Mouse (Mus musculus): ENCODE measurements around the gene Vac14.
"Not testable (repeated sequence)": the region's sequence is repeated elsewhere in the genome, so short reads cannot be mapped to it uniquely, and the experiment has no call there.

Gene Vac14

GRCm38 (mm10) chr8:110648577-110648976 lies 30.2 kb downstream of the Vac14 start:
- DNase-seq (ENCODE audit: low read depth) = peak; percentile 69

- DNase-seq (ENCODE audit: low read depth) = no peak
These were observed 30.9 kb downstream of the Vac14 start for GRCm38 (mm10) chr8:110649286-110649685.

DNA sequence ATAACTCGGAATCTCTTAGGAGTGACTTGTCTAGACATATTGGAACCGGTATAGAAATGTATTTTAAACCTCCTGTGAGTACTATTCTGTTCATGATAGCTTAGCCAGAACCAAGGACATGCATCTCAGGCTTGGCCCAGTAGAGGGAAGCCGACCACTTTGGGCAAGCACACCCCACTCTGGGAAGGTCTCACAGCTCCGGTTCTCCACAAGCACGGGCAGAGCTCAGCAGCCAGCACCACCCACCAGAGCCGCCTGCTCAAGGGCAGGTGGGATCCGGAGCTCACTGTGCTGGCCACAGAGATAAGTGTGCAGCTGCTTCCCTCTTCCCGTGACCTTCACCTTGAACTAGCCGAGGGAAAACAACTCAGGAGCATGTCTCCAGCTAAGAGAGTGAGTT lies 32.5 kb downstream of the Vac14 start:
- DNase-seq (ENCODE audit: low read depth) = no peak

GRCm38 (mm10) chr8:110651847-110652246 lies 33.5 kb downstream of the Vac14 start:
- DNase-seq (ENCODE audit: low read depth) = no peak

GRCm38 (mm10) chr8:110654075-110655060 lies 36.0 kb downstream of the Vac14 start:
- DNase-seq (ENCODE audit: low read depth) = peak; percentile 54

GRCm38 (mm10) chr8:110655827-110656226 lies 37.4 kb downstream of the Vac14 start:
- no peak for DNase-seq (ENCODE audit: low read depth)

GRCm38 (mm10) chr8:110657661-110658060 lies 39.3 kb downstream of the Vac14 start:
- DNase-seq (ENCODE audit: low read depth) = no peak

- DNase-seq (ENCODE audit: low read depth) = no peak
These were observed 41.7 kb downstream of the Vac14 start for GRCm38 (mm10) chr8:110660121-110660520.

DNA sequence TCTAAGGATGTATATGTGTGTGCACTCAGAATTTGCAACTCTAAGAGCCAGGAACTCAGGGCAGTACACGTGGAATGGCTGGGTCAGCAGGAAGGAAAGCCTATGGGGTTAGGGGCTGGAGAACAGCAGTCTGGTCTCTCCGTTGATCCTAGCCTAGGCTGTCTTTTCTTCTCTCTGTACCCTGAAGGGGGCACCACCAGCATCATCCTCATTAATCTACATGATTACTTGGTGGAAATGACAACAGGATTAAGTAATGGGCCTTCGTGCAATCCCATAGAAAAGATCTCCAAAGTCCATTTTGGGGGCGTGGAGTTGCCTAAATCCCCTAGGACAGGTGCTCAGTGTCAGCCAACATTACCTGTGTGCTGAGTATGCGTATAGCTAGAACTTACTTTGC lies 44.2 kb downstream of the Vac14 start:
- peak; percentile 38 for DNase-seq (ENCODE audit: low read depth)

GRCm38 (mm10) chr8:110663015-110663742 lies 44.8 kb downstream of the Vac14 start:
- DNase-seq (ENCODE audit: low read depth) = peak; percentile 28

- DNase-seq (ENCODE audit: low read depth) = peak; percentile 62
These were observed 46.0 kb downstream of the Vac14 start for GRCm38 (mm10) chr8:110664202-110664896.

GRCm38 (mm10) chr8:110665000-110665399 lies 46.6 kb downstream of the Vac14 start:
- DNase-seq (ENCODE audit: low read depth) = no peak

DNA sequence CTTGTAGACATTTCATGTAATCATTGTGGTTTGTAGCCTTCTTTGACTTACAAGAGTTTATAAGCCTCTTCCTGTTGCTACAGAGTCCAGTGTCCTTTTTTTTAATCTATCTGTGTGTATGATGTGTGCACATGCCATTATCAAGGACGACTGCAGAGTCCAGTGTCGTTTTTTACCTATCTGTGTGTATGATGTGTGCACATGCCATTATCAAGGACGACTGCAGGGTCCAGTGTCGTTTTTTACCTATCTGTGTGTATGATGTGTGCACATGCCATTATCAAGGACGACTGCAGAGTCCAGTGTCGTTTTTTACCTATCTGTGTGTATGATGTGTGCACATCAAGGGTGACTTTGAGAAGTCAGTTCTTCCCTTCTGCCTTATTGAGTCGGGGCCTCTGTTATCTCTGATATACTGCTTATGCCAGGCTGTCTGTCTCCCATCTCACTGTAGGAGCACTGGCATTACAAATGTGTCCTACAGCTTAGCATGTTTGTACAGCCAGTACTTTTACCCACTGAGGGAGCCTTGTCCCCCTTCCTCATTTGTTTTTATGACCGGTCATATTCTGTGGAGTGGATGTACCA lies 49.3 kb downstream of the Vac14 start:
- not testable (repeated sequence) for DNase-seq (ENCODE audit: low read depth)

DNA sequence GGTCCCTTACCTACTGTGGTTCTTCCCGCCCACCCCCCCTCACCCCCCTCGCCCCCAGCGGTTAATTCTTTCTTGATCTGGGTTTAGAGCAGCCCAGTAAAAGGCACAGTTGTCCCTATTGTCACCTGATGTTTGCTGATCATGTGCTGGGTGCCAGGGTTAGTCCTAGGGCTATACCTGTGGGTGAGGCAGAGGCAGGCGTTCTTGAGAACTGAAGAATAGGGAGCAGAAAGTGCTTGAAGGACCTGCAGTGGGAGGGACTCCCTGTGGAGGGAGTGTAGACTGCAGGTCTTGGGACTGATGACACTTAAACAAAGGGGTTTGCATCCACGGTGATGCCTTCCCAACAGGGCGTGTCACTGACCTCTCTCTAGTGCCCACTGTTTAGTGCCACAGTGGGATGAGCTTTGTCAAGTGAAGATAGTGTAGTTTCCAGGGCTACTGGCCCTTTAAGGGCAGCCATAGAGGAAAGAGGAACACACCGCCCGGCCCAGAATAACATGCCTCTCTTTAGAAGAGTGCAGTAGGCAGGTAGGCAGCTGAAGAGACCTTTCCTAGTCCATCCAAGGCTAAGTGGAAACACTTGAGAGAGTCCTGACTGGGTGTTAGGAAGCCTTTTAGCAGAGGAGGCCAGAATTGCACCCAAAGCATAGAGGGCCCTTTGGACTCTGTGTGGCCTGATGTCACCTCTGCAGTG lies 51.7 kb downstream of the Vac14 start:
- DNase-seq (ENCODE audit: low read depth) = no peak

DNA sequence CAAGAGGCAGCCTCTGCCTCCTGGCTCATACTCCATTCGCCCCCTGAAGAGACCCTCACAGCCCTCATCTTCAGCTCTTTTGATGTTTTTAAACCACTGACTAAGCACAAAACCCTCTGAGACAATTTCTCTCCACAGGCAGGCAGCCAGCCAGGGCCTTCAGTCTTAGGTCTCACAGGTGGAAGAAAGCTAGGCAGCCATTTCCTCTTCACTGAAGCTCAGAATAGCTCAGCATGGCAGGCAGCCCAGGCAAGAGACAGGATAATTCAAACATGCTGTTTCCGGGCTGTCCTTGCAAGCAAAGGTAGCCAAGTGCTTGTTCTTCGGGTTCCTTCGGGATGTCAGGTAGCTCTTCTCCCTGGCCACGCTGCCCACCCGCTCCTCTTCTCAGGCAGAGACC lies 52.9 kb downstream of the Vac14 start:
- DNase-seq (ENCODE audit: low read depth) = peak; percentile 79

DNA sequence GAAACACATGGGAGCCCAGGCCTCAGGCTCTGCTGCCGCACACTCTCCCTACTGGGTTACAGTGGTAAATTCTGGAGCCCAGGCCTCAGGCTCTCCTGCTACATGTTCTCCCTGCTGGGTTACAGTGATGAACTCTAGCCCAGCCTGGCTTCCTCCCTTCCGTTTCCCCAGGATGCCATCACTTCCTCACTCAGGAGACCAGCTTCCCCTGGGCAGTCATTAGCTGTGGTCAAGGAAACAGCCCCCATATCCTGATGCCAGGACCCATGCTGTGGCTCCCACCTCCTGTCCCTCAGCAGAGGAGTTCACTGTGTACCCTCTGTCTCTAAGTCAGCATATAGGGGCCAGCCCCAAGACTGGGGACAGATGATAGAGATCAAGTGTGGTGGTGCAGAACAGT lies 53.7 kb downstream of the Vac14 start:
- DNase-seq (ENCODE audit: low read depth) = no peak

DNA sequence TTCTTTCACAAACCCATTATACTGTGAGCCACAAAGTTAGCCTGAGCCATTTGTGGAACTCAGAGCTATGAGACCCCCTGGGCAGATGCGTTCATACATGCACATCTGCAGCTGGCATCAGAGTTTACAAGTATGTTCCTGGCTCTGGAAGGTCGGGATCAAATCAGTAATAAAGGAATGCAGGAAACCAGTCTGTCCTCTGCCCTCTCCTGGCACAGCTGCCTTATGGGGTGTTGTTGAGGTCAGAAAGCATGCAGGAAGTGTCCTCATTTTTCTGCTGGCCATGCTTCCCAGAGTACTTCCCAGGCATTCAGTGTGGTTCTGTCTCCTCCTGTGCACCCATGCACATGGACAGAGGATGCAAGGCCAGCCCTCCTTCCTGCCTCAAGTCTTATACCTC lies 54.8 kb downstream of the Vac14 start:
- peak; percentile 59 for DNase-seq (ENCODE audit: low read depth)

- DNase-seq (ENCODE audit: low read depth) = no peak
These were observed 56.2 kb downstream of the Vac14 start for GRCm38 (mm10) chr8:110674589-110674988.

DNA sequence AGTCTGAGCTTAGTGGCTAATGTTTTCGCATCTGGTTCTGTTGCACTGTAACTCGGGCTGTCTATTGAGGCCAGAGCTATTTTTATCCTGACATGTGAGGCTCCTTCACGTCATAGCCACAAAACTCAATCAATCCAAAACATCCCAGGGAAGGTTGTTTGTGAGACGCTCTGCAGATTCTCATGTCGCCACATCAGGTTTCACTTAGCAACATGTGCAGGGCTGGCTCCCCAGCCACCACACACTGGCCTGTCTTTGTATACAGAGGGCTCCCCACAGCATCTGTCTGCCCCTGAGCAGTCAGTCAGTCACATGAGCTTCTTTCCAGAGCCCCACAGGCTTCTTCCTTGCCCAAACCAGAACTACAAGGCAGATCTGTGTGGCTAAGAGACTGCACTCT lies 58.3 kb downstream of the Vac14 start:
- DNase-seq (ENCODE audit: low read depth) = peak; percentile 96

GRCm38 (mm10) chr8:110677174-110677660 lies 58.8 kb downstream of the Vac14 start:
- peak; percentile 60 for DNase-seq (ENCODE audit: low read depth)

DNA sequence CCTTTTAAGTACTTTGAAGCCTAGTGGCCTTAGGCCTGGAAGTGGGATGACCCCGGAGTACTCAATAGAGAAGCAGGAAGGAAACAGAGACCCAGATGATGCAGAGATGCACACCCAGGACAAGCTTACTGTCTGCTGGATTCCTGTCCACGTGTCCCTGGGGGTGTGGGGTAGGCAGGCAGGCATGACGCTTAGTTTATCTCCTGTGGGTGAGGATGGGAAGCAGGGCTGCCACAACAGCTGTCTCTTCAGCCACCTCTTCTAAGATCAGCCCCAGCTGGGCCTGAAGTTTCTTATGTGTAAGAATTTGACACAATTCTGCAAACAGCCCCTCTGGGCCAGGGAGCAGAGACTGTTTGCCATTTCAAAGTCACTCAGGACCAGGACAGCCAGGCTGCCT lies 60.6 kb downstream of the Vac14 start:
- DNase-seq (ENCODE audit: low read depth) = no peak
